Mouse (Mus musculus): ENCODE results near the gene Camta1.
"Not testable (repeated sequence)": the region's sequence is repeated elsewhere in the genome, so short reads cannot be mapped to it uniquely, and the experiment has no call there.

Camta1 gene

DNA sequence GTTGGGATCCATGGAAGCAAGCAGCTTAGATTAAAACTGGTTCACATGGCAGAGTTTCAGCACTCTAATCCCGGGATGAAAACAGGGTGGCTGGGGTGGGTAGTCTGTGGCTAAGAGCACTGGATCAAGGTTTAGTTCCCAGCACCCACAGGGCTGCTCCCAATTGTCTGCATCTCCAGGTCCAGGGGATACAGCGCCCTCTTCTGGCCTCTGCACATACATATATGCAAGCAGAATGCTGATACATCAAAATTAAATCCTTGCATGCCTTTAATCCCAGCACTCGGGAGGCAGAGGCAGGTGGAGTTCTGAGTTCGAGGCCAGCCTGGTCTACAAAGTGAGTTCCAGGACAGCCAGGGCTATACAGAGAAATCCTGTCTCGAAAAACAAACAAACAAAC, 953.2 kb downstream of the Camta1 start:
- in situ Hi-C loops (cut with MboI; ENCODE audit: unreplicated experiment in 2 of 2) = loop anchor here (10.0 to 25.0 kb wide), 3 partner anchors 56 to 646 kb away; no protein-coding TSS in a partner anchor

DNA sequence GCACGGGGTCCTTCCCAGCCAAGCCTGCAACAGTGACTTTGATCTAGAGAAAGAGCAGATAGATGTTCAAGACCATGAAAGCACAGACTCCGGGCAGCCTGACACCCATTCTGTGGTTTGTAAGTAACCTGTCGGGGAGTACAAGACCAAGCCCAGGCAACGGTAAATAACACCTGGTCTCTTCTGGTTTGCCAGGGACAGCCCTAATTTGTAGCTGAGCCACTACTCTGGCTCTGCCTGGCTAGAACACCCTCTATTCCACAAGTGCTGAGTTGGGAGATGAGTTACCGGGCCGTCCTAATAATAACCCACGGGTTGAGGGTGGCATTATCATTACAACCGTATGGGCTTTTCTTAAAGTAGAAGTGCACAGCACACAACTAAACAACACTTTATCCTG, 954.6 kb downstream of the Camta1 start:
- in situ Hi-C loops (cut with MboI; ENCODE audit: unreplicated experiment in 2 of 2) = loop anchor here (10.0 to 25.0 kb wide), 3 partner anchors 58 to 645 kb away; no protein-coding TSS in a partner anchor

DNA sequence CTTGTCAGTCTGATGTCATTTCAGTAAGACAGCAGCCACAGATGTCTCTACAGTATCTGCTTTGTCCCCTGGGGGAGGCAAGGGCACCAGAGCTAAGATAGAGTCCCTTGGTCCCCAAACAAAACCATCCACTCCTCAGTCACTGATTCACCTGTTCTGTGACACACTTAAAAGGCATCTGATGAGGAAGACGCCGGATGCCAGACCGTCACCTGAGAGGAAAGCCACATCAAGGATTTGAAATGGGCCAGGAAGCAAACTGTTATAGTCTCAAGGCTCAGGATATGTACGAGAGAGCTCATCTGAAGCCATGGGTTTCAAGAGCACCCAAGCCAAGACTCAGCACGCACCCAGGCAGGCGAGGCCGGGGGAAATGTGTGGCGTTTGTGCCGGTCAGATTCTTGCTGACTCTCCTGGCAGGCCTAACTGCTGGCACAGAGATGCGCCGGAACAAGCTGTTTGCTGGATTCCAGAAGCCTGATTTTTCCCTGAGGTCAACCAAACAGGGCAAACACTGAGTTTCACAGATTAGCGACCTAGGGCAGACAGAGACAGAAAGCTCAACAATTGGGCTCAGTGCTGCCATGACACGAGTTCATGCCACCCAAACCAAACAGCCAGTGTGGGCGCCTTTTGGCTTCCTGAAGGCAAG, 958.5 kb downstream of the Camta1 start:
- in situ Hi-C loops (cut with MboI; ENCODE audit: unreplicated experiment in 2 of 2) = loop anchor here (10.0 to 25.0 kb wide), 3 partner anchors 62 to 641 kb away; no protein-coding TSS in a partner anchor

- in situ Hi-C loops (cut with MboI; ENCODE audit: unreplicated experiment in 2 of 2) = loop anchor here (10.0 to 25.0 kb wide), 3 partner anchors 63 to 640 kb away; no protein-coding TSS in a partner anchor
Observed at GRCm38 (mm10) chr4:150902062-150902461, 959.6 kb downstream of the Camta1 start.

GRCm38 (mm10) chr4:150901651-150902050, 960.0 kb downstream of the Camta1 start:
- in situ Hi-C loops (cut with MboI; ENCODE audit: unreplicated experiment in 2 of 2) = loop anchor here (10.0 to 25.0 kb wide), 3 partner anchors 63 to 639 kb away; no protein-coding TSS in a partner anchor

GRCm38 (mm10) chr4:150900486-150900885, 961.2 kb downstream of the Camta1 start:
- in situ Hi-C loops (cut with MboI; ENCODE audit: unreplicated experiment in 2 of 2) = loop anchor here (10.0 to 25.0 kb wide), 3 partner anchors 64 to 638 kb away; no protein-coding TSS in a partner anchor

GRCm38 (mm10) chr4:150898716-150899365, 962.8 kb downstream of the Camta1 start:
- in situ Hi-C loops (cut with MboI; ENCODE audit: unreplicated experiment in 2 of 2) = loop anchor here (5.0 to 25.0 kb wide), 3 partner anchors 242 to 1837 kb away; no protein-coding TSS in a partner anchor

DNA sequence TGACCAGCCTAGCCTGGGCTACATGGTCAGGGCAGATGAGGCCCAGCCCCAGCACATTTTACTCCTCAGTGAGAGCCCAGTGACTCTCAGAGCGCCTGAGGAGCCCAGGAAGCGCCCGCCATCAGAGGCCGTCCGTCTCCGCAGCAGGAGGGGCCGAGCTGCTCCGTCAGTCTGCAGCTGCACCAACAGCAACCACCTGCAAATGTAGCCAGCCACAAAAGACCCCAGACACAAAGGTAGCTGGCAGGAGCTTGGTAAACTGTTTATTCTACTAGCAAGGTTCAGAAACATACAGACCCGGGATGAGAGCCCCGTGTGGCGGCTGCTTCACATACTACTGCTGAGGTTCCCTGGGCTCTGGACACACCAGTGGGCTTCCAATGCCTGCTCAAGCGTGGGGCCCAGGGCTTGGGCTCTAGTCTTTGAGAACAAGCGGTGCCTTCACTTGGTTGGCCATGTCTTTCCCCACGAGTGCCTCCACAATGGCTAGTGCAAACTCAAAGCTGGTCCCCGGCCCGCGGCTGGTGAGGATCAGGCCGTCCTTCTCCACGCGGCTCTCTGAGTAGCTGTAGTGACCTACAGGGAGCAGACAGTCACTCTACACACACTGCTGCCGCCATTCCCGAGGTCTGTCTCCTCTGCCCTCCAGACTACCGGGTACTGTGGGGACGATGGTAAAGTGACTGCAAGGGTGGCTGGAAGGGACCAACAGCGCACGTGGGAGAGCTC, 964.6 kb downstream of the Camta1 start:
- in situ Hi-C loops (cut with MboI; ENCODE audit: unreplicated experiment in 2 of 2) = loop anchor here (5.0 to 25.0 kb wide), 3 partner anchors 240 to 1835 kb away; no protein-coding TSS in a partner anchor

DNA sequence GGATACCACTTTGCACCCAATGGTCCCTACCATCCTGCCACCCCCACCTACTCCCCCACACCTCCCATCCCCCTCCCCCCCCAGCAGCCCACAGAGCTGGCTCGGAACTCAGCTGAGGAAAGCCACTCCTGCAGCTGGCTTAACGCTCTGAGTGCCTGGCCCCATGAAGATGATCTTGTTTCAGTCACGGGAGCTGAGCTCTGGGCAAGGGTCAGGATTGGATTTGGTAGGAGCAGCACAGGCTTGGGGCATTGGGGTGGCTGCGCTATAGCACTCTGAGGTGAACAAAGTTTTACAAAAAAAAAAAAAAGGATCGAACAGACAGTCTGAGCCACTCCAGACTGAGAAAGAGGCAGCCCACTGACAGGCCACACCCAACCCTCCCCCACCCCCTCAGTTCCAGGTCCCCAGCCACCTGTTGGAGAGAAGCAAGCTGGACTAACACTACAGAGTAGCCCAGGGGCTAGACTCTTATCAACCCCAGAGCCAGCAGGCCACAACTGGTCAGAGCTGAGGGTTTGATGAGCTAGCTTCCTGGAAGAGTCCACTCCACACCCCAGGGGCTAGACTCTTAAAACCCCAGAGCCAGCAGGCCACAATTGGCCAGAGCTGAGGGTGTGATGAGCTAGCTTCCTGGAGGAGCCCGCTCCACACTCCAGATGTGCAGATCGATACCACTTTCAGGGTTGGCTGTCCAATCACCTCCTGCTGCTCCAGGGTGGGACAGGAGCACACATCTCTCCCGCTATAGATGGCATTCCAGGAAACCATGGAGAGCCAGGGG, 966.8 kb downstream of the Camta1 start:
- in situ Hi-C loops (cut with MboI; ENCODE audit: unreplicated experiment in 2 of 2) = loop anchor here (5.0 to 25.0 kb wide), 3 partner anchors 238 to 1833 kb away; no protein-coding TSS in a partner anchor

- in situ Hi-C loops (cut with MboI; ENCODE audit: unreplicated experiment in 2 of 2) = loop anchor here (5.0 to 25.0 kb wide), 3 partner anchors 234 to 1829 kb away; no protein-coding TSS in a partner anchor
Observed at GRCm38 (mm10) chr4:150891308-150891707, 970.4 kb downstream of the Camta1 start.

DNA sequence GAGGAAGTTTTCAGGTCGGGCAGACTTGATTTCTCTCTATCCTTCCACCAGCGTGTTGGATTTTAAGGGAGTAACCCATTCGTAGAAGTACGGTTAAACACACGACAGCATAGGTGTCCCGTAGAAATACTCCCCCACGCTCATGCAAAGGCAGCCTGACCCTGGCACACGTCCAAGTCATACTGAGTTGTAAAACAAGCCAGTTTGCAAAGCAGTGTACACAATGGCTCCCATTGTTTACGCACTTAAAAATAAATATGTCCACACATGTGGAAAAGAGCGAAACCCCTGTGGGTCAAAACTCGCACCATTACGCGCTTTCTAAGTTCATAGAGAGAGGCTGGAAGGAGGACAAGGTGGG, 971.7 kb downstream of the Camta1 start:
- in situ Hi-C loops (cut with MboI; ENCODE audit: unreplicated experiment in 2 of 2) = loop anchor here (5.0 to 25.0 kb wide), 3 partner anchors 233 to 1828 kb away; no protein-coding TSS in a partner anchor

GRCm38 (mm10) chr4:150889273-150889954, 972.3 kb downstream of the Camta1 start:
- in situ Hi-C loops (cut with MboI; ENCODE audit: unreplicated experiment in 2 of 2) = loop anchor here (25.0 kb wide), 2 partner anchors 552 to 1827 kb away; no protein-coding TSS in a partner anchor

DNA sequence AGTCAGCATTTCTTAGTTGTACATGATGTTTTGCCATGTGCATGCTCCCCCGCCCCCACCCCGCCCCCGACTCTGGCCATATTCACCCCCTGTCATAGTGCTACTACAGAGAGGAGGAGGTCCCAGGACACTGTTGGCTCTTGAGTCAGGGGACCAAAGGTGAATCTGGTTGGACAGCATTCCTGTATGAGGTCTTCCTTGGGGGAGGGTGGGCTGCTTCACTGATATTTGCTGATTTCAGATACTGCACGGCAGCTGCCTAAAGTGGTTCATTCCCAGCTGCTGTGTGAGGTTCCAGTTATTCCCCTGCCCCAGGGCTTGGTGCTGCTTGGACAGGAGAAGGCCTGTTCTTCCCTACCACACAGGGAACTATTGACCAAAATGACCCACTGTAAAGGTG, 973.2 kb downstream of the Camta1 start:
- in situ Hi-C loops (cut with MboI; ENCODE audit: unreplicated experiment in 2 of 2) = loop anchor here (25.0 kb wide), 2 partner anchors 551 to 1826 kb away; no protein-coding TSS in a partner anchor

GRCm38 (mm10) chr4:150887903-150888302, 973.8 kb downstream of the Camta1 start:
- in situ Hi-C loops (cut with MboI; ENCODE audit: unreplicated experiment in 2 of 2) = loop anchor here (25.0 kb wide), 2 partner anchors 551 to 1826 kb away; no protein-coding TSS in a partner anchor

DNA sequence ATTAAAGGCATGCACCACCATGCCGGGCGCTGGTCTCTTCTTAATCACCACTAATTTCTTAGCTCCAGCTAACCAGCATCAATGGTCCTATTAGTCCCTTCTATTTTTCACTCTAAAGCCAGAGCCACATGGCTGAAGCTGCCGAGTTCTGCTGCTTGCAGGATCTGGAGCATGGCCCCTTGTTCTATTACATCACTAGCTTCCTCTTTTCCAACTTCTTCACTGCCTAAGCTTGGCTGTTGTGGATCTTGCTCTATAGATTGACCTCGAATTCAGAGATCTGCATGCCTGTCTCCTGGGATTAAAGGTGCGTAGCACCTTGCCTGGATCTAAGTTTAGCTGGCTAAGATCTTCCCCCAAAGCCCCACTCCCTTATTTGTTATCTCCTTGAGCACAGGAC, 979.0 kb downstream of the Camta1 start:
- in situ Hi-C loops (cut with MboI; ENCODE audit: unreplicated experiment in 2 of 2) = loop anchor here (25.0 kb wide), 2 partner anchors 545 to 1820 kb away; no protein-coding TSS in a partner anchor

DNA sequence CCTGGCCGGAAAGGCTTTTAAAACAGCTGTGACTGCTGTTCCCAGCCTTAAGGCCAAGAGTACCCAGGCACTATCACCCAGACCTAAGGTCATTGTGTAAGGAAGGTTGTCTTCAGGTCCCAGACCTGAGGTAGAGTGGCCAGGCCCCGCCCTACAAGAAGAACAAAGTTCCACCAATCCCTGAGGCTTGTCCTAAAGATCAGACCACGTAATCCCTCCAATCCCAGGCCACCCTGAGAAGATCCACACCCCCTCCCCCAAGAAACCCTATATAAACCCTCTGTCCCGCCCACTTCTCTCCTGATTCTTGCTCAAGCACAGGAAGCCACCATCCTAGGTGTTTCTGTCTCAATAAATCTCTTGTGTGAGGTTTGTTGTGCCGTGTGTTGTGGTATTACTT, 981.3 kb downstream of the Camta1 start:
- in situ Hi-C loops (cut with MboI; ENCODE audit: unreplicated experiment in 2 of 2) = loop anchor here (25.0 kb wide), 2 partner anchors 543 to 1818 kb away; no protein-coding TSS in a partner anchor

DNA sequence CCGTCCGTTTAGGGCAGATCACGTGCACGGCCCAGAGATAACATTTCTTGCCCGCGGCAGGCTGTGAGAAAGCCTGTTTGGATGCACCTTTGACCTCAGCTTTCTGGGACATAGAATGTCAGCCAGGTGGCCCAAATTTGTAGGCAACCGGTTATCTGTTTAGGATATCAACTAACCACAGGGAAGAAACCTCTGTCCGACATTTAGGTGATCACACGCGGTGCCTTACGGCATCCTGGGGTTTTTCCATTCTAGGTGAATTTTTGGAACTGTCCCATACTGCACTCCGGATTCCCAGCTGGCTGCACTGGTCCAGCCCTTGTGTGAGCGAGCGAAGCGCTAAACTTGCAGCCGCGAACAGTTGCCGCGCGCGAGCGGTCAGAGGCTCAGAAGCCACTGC, 982.0 kb downstream of the Camta1 start:
- in situ Hi-C loops (cut with MboI; ENCODE audit: unreplicated experiment in 2 of 2) = loop anchor here (25.0 kb wide), 2 partner anchors 542 to 1817 kb away; no protein-coding TSS in a partner anchor

- in situ Hi-C loops (cut with MboI; ENCODE audit: unreplicated experiment in 2 of 2) = loop anchor here (25.0 kb wide), 2 partner anchors 538 to 1813 kb away; no protein-coding TSS in a partner anchor
Observed at GRCm38 (mm10) chr4:150875393-150875792, 986.3 kb downstream of the Camta1 start.

- in situ Hi-C loops (cut with MboI; ENCODE audit: unreplicated experiment in 2 of 2) = not testable (repeated sequence)
Observed at GRCm38 (mm10) chr4:150874416-150874815, 987.3 kb downstream of the Camta1 start.

Data from v-Abl transformed pro-B cells (cell line).